Mouse (Mus musculus): ENCODE data around the gene Rnf223.
A peak's percentile ranks its signal among the peaks of the same experiment; 100 is the strongest.

Rnf223 gene

GRCm38 (mm10) chr4:156128746-156129145, 1.6 kb upstream of the Rnf223 start:
- no peak for DNase-seq (ENCODE audit: low spot score in 2 of 2)

- no peak for DNase-seq (ENCODE audit: low spot score in 2 of 2)
These were observed 627 bp downstream of the Rnf223 start for GRCm38 (mm10) chr4:156130940-156131339.

- no peak for DNase-seq (ENCODE audit: low spot score in 2 of 2)
These were observed 3.0 kb downstream of the Rnf223 start for GRCm38 (mm10) chr4:156133334-156133733.

- DNase-seq (ENCODE audit: low spot score in 2 of 2), result no peak
These were observed 3.8 kb downstream of the Rnf223 start for GRCm38 (mm10) chr4:156133943-156134605.

- DNase-seq (ENCODE audit: low spot score in 2 of 2), result no peak
These were observed 4.8 kb downstream of the Rnf223 start for GRCm38 (mm10) chr4:156135112-156135511.

GRCm38 (mm10) chr4:156135801-156136200, 5.5 kb downstream of the Rnf223 start:
- DNase-seq (ENCODE audit: low spot score in 2 of 2), result no peak

GRCm38 (mm10) chr4:156136285-156137100, 6.2 kb downstream of the Rnf223 start:
- no peak for DNase-seq (ENCODE audit: low spot score in 2 of 2)

- DNase-seq (ENCODE audit: low spot score in 2 of 2), result peak; percentile 9 to 11
These were observed 20.6 kb downstream of the Rnf223 start for GRCm38 (mm10) chr4:156150887-156151286.

GRCm38 (mm10) chr4:156154771-156155170, 24.5 kb downstream of the Rnf223 start:
- DNase-seq (ENCODE audit: low spot score in 2 of 2), result no peak

- DNase-seq (ENCODE audit: low spot score in 2 of 2), result peak in 1 of 2 experiments; percentile 36
These were observed 36.2 kb downstream of the Rnf223 start for GRCm38 (mm10) chr4:156166477-156166876.

GRCm38 (mm10) chr4:156168611-156169010, 38.3 kb downstream of the Rnf223 start:
- peak in 1 of 2 experiments; percentile 41 for DNase-seq (ENCODE audit: low spot score in 2 of 2)

- no peak for DNase-seq (ENCODE audit: low spot score in 2 of 2)
These were observed 38.8 kb downstream of the Rnf223 start for GRCm38 (mm10) chr4:156169129-156169528.

- DNase-seq (ENCODE audit: low spot score in 2 of 2), result no peak
These were observed 41.5 kb downstream of the Rnf223 start for GRCm38 (mm10) chr4:156171828-156172227.

- DNase-seq (ENCODE audit: low spot score in 2 of 2), result no peak
These were observed 47.3 kb downstream of the Rnf223 start for GRCm38 (mm10) chr4:156177630-156178029.
